Mouse (Mus musculus) myocyte (in vitro differentiated cells): ENCODE measurements around the gene Iffo2. TPM values are rescaled to one million over a fixed set of nuclear protein-coding genes. Genes with fewer than 3 reads are reported as not detected.

Experiments
- H3K27me3 ChIP-seq: one replicate; pipeline ENCODE4 v1.6.1; 2011; ENCODE audit not compliant: control insufficient read depth, insufficient read depth, insufficient read length
- H3K36me3 ChIP-seq: one replicate; pipeline ENCODE4 v1.6.1; 2011; ENCODE audit not compliant: control insufficient read depth, insufficient read depth
- H3K4me2 ChIP-seq: one replicate; pipeline ENCODE4 v1.6.1; 2011; ENCODE audit warnings: low read depth, control low read depth
- H3K4me3 ChIP-seq: one replicate; pipeline ENCODE4 v1.5.1; 2011; ENCODE audit warnings: mild to moderate bottlenecking, control low read depth, moderate library complexity
- H3K79me2 ChIP-seq: one replicate; pipeline ENCODE4 v1.6.1; 2011; ENCODE audit not compliant: control insufficient read depth, insufficient read depth
- H3ac ChIP-seq: one replicate; pipeline ENCODE4 v1.6.1; 2011; ENCODE audit not compliant: control insufficient read depth, insufficient read length
- CEBPB ChIP-seq: IDR thresholded peaks from 2 replicates; pipeline ENCODE4 v1.6.1; 2011; ENCODE audit warnings: mild to moderate bottlenecking, moderate library complexity; ENCODE audit not compliant: poor library complexity, insufficient read depth, severe bottlenecking
- E2F4 ChIP-seq: IDR thresholded peaks from one replicate; pipeline ENCODE4 v1.6.1; 2011; ENCODE audit warnings: mild to moderate bottlenecking, control low read depth, moderate library complexity; ENCODE audit not compliant: insufficient read depth
- MAX ChIP-seq: IDR thresholded peaks from one replicate; pipeline ENCODE4 v1.6.1; 2011; ENCODE audit warnings: low read depth, mild to moderate bottlenecking, control low read depth
- MYOD1 ChIP-seq, 3 experiments: IDR thresholded peaks; one replicate each; pipeline ENCODE4 v1.6.1; 2011; ENCODE audit warnings: control low read depth in 2 of 3, low read depth in 2 of 3, mild to moderate bottlenecking in 2 of 3, moderate library complexity in 1 of 3; ENCODE audit not compliant: insufficient read length in 2 of 3, control insufficient read depth in 1 of 3
- MYOG ChIP-seq, 3 experiments: IDR thresholded peaks; one replicate each; pipeline ENCODE4 v1.6.1; 2011; ENCODE audit warnings: control low read depth in 2 of 3, low read depth in 2 of 3, mild to moderate bottlenecking in 2 of 3; ENCODE audit not compliant: insufficient read length in 2 of 3, control insufficient read depth in 1 of 3, insufficient read depth in 1 of 3
- POLR2A ChIP-seq: IDR thresholded peaks from one replicate; pipeline ENCODE4 v1.6.1; 2011; ENCODE audit warnings: low read depth, mild to moderate bottlenecking, control low read depth, moderate library complexity; ENCODE audit not compliant: insufficient read length
- POLR2AphosphoS2 ChIP-seq: IDR thresholded peaks from one replicate; pipeline ENCODE4 v1.6.1; 2011; ENCODE audit warnings: low read depth, control low read depth; ENCODE audit not compliant: insufficient read length
- REST ChIP-seq: IDR thresholded peaks from one replicate; pipeline ENCODE4 v1.6.1; 2011; ENCODE audit warnings: mild to moderate bottlenecking, control low read depth, moderate library complexity; ENCODE audit not compliant: insufficient read depth, insufficient read length
- SRF ChIP-seq: IDR thresholded peaks from one replicate; pipeline ENCODE4 v1.6.1; 2011; ENCODE audit warnings: low read depth; ENCODE audit not compliant: control insufficient read depth, insufficient read length
- TCF12 ChIP-seq: IDR thresholded peaks from one replicate; pipeline ENCODE4 v1.6.1; 2011; ENCODE audit warnings: mild to moderate bottlenecking, control low read depth; ENCODE audit not compliant: poor library complexity, insufficient read depth, severe bottlenecking
- TCF3 ChIP-seq: IDR thresholded peaks from one replicate; pipeline ENCODE4 v1.6.1; 2011; ENCODE audit warnings: low read depth, control low read depth; ENCODE audit not compliant: insufficient read length
- USF1 ChIP-seq: IDR thresholded peaks from one replicate; pipeline ENCODE4 v1.6.1; 2011; ENCODE audit warnings: low read depth, mild to moderate bottlenecking, control low read depth, moderate library complexity
- polyA plus RNA-seq: library from polyadenylated mRNA; unstranded; fragments of >200 nt; fragmentation: generic; extraction: Trizol; gene quantifications from one replicate; pipeline ENCODE4 v1.2.1, GENCODE M21; 2012; ENCODE audit warnings: missing spikeins

Gene Iffo2
- polyA plus RNA-seq, 1 experiment: 12.1 TPM

- Histone ChIP-seq H3K4me3 (no peak overlapping the region), H3K27me3 (no peaks in the 10 kb centered on the region), H3K79me2 (peaks cover 88% of the 10 kb centered on the region), H3K4me2 (peak overlapping the region; percentile 47), H3ac (no peak overlapping the region), H3K36me3 (no peaks in the 10 kb centered on the region)
- TF ChIP-seq MYOG (IDR thresholded peaks at IDR 0.05; ENCODE audit: control insufficient read depth in 1 of 3, insufficient read depth in 1 of 3, insufficient read length in 2 of 3, low read depth in 2 of 3) (peak in 1 of 3 experiments; percentile 5), MYOD1 (IDR thresholded peaks at IDR 0.05; ENCODE audit: control insufficient read depth in 1 of 3, insufficient read length in 2 of 3, low read depth in 2 of 3) (no peak)
These were observed 57.4 kb downstream of the Iffo2 start for GRCm38 (mm10) chr4:139587773-139588172.

- TF ChIP-seq MYOD1 (IDR thresholded peaks at IDR 0.05; ENCODE audit: control insufficient read depth in 1 of 3, insufficient read length in 2 of 3, low read depth in 2 of 3): peak in 2 of 3 experiments; percentile 40 to 83
- peak in 1 of 3 experiments; percentile 38 for TF ChIP-seq MYOG (IDR thresholded peaks at IDR 0.05; ENCODE audit: control insufficient read depth in 1 of 3, insufficient read depth in 1 of 3, insufficient read length in 2 of 3, low read depth in 2 of 3)
- TF ChIP-seq POLR2A: no peak
- no peak for TF ChIP-seq POLR2AphosphoS2
- no peak for TF ChIP-seq TCF12
- H3K27me3 ChIP-seq: no peaks in the 10 kb centered on the region
- H3K4me3 ChIP-seq: no peak overlapping the region
- no peak overlapping the region for H3K4me2 ChIP-seq
- peaks cover 90% of the 10 kb centered on the region for H3K79me2 ChIP-seq
- no peaks in the 10 kb centered on the region for H3K36me3 ChIP-seq
- no peak overlapping the region for H3ac ChIP-seq
These were observed 59.1 kb downstream of the Iffo2 start for GRCm38 (mm10) chr4:139589351-139590027.

GRCm38 (mm10) chr4:139590446-139590845 is 60.1 kb downstream of the Iffo2 start:
- Histone ChIP-seq H3K36me3 (no peaks in the 10 kb centered on the region), H3K4me2 (no peak overlapping the region), H3K27me3 (no peaks in the 10 kb centered on the region), H3ac (no peak overlapping the region), H3K4me3 (no peak overlapping the region), H3K79me2 (peaks cover 92% of the 10 kb centered on the region)
- TF ChIP-seq USF1 (no peak), SRF (no peak), MAX (no peak), MYOD1 (IDR thresholded peaks at IDR 0.05; ENCODE audit: control insufficient read depth in 1 of 3, insufficient read length in 2 of 3, low read depth in 2 of 3) (peak in 2 of 3 experiments; percentile 36 to 50), CEBPB (no peak), TCF3 (peak; percentile 25), TCF12 (no peak), POLR2AphosphoS2 (no peak), E2F4 (no peak), REST (no peak), MYOG (IDR thresholded peaks at IDR 0.05; ENCODE audit: control insufficient read depth in 1 of 3, insufficient read depth in 1 of 3, insufficient read length in 2 of 3, low read depth in 2 of 3) (peak in 1 of 3 experiments; percentile 84), POLR2A (no peak)

GRCm38 (mm10) chr4:139592895-139593294 is 62.5 kb downstream of the Iffo2 start:
- Histone ChIP-seq H3K4me3 (no peak overlapping the region), H3K27me3 (no peaks in the 10 kb centered on the region), H3ac (no peak overlapping the region), H3K79me2 (peaks cover 83% of the 10 kb centered on the region), H3K4me2 (no peak overlapping the region), H3K36me3 (no peaks in the 10 kb centered on the region)
- TF ChIP-seq MYOG (IDR thresholded peaks at IDR 0.05; ENCODE audit: control insufficient read depth in 1 of 3, insufficient read depth in 1 of 3, insufficient read length in 2 of 3, low read depth in 2 of 3) (no peak), TCF12 (no peak), CEBPB (no peak)

GRCm38 (mm10) chr4:139593383-139593782 is 63.0 kb downstream of the Iffo2 start:
- Histone ChIP-seq H3K79me2 (peaks cover 82% of the 10 kb centered on the region), H3ac (no peak overlapping the region), H3K4me3 (no peak overlapping the region), H3K27me3 (no peaks in the 10 kb centered on the region), H3K36me3 (no peaks in the 10 kb centered on the region), H3K4me2 (no peak overlapping the region)
- TF ChIP-seq USF1 (no peak), POLR2A (no peak), REST (no peak), E2F4 (no peak), MYOD1 (IDR thresholded peaks at IDR 0.05; ENCODE audit: control insufficient read depth in 1 of 3, insufficient read length in 2 of 3, low read depth in 2 of 3) (no peak), CEBPB (no peak), MYOG (IDR thresholded peaks at IDR 0.05; ENCODE audit: control insufficient read depth in 1 of 3, insufficient read depth in 1 of 3, insufficient read length in 2 of 3, low read depth in 2 of 3) (no peak), TCF12 (no peak), POLR2AphosphoS2 (no peak), SRF (no peak)
